Mouse (Mus musculus) liver, embryonic 12.5 days (tissue): Measurements from ENCODE around the gene Gm4871. TPM values are rescaled to one million over a fixed set of nuclear protein-coding genes. Genes with fewer than 3 reads are reported as not detected.
"Not testable (repeated sequence)": the region's sequence is repeated elsewhere in the genome, so short reads cannot be mapped to it uniquely, and the experiment has no call there.

ENCODE experiments used
- ATAC-seq: fragments of 200-750 bp; cut with Nextera tagmentation; 2 replicates; pipeline ENCODE4 v1.8.0; 2017; ENCODE audit warnings: moderate number of reproducible peaks, mild to moderate bottlenecking, moderate library complexity
- H3K27ac ChIP-seq: fragments of 300-500 bp; sonication (generic); 2 replicates; pipeline ENCODE4 v1.5.1; 2016; ENCODE audit warnings: mild to moderate bottlenecking
- H3K27me3 ChIP-seq: fragments of 300-500 bp; sonication (generic); replicated peaks from 2 replicates; pipeline ENCODE4 v1.6.1; 2016; ENCODE audit warnings: mild to moderate bottlenecking, moderate library complexity
- H3K36me3 ChIP-seq: fragments of 300-500 bp; sonication (generic); 2 replicates; pipeline ENCODE4 v1.6.1; 2016; ENCODE audit warnings: mild to moderate bottlenecking, moderate library complexity
- H3K4me1 ChIP-seq: fragments of 300-500 bp; sonication (generic); 2 replicates; pipeline ENCODE4 v1.6.1; 2016
- H3K4me2 ChIP-seq: fragments of 300-500 bp; sonication (generic); 2 replicates; pipeline ENCODE4 v1.6.1; 2016; ENCODE audit warnings: mild to moderate bottlenecking, moderate library complexity
- H3K4me3 ChIP-seq: fragments of 300-500 bp; sonication (generic); 2 replicates; pipeline ENCODE4 v1.5.1; 2016; ENCODE audit warnings: mild to moderate bottlenecking, moderate library complexity
- H3K9ac ChIP-seq: fragments of 300-500 bp; sonication (generic); 2 replicates; pipeline ENCODE4 v1.6.1; 2016; ENCODE audit warnings: mild to moderate bottlenecking, moderate library complexity
- H3K9me3 ChIP-seq: fragments of 300-500 bp; sonication (generic); replicated peaks from 2 replicates; pipeline ENCODE4 v1.6.1; 2016; ENCODE audit warnings: mild to moderate bottlenecking, moderate library complexity
- WGBS: fragments of 180-500 bp; shearing (Covaris S2); methylation state at CpG from one replicate; pipeline ENCODE4 v1.1.7; 2016; ENCODE audit not compliant: insufficient replicate concordance; 5-methylcytosine and 5-hydroxymethylcytosine counted together
- polyA plus RNA-seq: library from polyadenylated mRNA; unstranded; fragments of >200 nt; fragmentation: Nextera tagmentation; extraction: Ambion mirVana; gene quantifications from 2 replicates; pipeline ENCODE4 v1.2.1, GENCODE M21; 2016

Gm4871 gene
- polyA plus RNA-seq, 1 experiment from 2014 or later = not detected

GRCm38 (mm10) chr5:145041628-145042027, 9.1 kb upstream of the Gm4871 start:
- Histone ChIP-seq H3K4me3 (no peak overlapping the region), H3K27ac (no peak overlapping the region), H3K9me3 (no peaks in the 10 kb centered on the region), H3K4me1 (no peaks in the 10 kb centered on the region), H3K9ac (no peak overlapping the region), H3K36me3 (no peaks in the 10 kb centered on the region), H3K27me3 (no peaks in the 10 kb centered on the region), H3K4me2 (no peak overlapping the region)
- ATAC-seq = no peak
- 35% methylated on average over 4 of the region's 4 CpGs for WGBS

- not testable (repeated sequence) for H3K9me3 ChIP-seq, H3K36me3 ChIP-seq, ATAC-seq, H3K27ac ChIP-seq, H3K27me3 ChIP-seq, H3K4me1 ChIP-seq, H3K9ac ChIP-seq, H3K4me3 ChIP-seq, H3K4me2 ChIP-seq
- 67% methylated on average over 1 of the region's 1 CpGs for WGBS
Observed at GRCm38 (mm10) chr5:145030476-145030875, 2.1 kb downstream of the Gm4871 start.

- H3K9me3 ChIP-seq, H3K27me3 ChIP-seq, ATAC-seq, H3K4me2 ChIP-seq, H3K36me3 ChIP-seq, H3K4me3 ChIP-seq, H3K4me1 ChIP-seq, H3K9ac ChIP-seq, H3K27ac ChIP-seq: not testable (repeated sequence)
- WGBS = 29% methylated on average over 1 of the region's 1 CpGs
Observed at GRCm38 (mm10) chr5:145020712-145021111, 11.8 kb downstream of the Gm4871 start.

- not testable (repeated sequence) for H3K4me1 ChIP-seq, H3K9me3 ChIP-seq, H3K4me2 ChIP-seq, H3K9ac ChIP-seq, H3K27me3 ChIP-seq, ATAC-seq, H3K27ac ChIP-seq, H3K36me3 ChIP-seq, H3K4me3 ChIP-seq
- WGBS = 30% methylated on average over 1 of the region's 1 CpGs
Observed at GRCm38 (mm10) chr5:145020254-145020653, 12.3 kb downstream of the Gm4871 start.

- H3K27ac ChIP-seq, ATAC-seq, H3K4me1 ChIP-seq, H3K4me2 ChIP-seq, H3K27me3 ChIP-seq, H3K36me3 ChIP-seq, H3K4me3 ChIP-seq, H3K9me3 ChIP-seq, H3K9ac ChIP-seq: not testable (repeated sequence)
- whole genome bisulfite sequencing = 20% methylated on average over 2 of the region's 2 CpGs
Observed at GRCm38 (mm10) chr5:145016761-145017160, 15.8 kb downstream of the Gm4871 start.

- ATAC-seq = no peak
Observed at GRCm38 (mm10) chr5:145014278-145014677, 18.3 kb downstream of the Gm4871 start.

GRCm38 (mm10) chr5:145008878-145009659, 23.5 kb downstream of the Gm4871 start:
- Histone ChIP-seq H3K27me3 (no peaks in the 10 kb centered on the region), H3K4me1 (peaks cover 10% of the 10 kb centered on the region; the same call in 1 of the 2 replicates), H3K4me2 (no peak overlapping the region), H3K9me3 (no peaks in the 10 kb centered on the region), H3K36me3 (no peaks in the 10 kb centered on the region), H3K27ac (no peak overlapping the region), H3K4me3 (no peak overlapping the region), H3K9ac (no peak overlapping the region)
- 65% methylated on average over 15 of the region's 15 CpGs for WGBS
- no peak for ATAC-seq

More at GRCm38 (mm10) chr5:145014278-145014677, 18.3 kb downstream of the Gm4871 start:
- 60% methylated on average over 1 of the region's 1 CpGs for WGBS
- H3K9me3 ChIP-seq = no peaks in the 10 kb centered on the region
- H3K4me1 ChIP-seq = no peaks in the 10 kb centered on the region
- H3K4me3 ChIP-seq = no peak overlapping the region
- H3K4me2 ChIP-seq = no peak overlapping the region
- H3K27ac ChIP-seq = no peak overlapping the region
- H3K9ac ChIP-seq = no peak overlapping the region
- H3K36me3 ChIP-seq = no peaks in the 10 kb centered on the region
- no peaks in the 10 kb centered on the region for H3K27me3 ChIP-seq

GRCm38 (mm10) chr5:145005596-145005995, 27.0 kb downstream of the Gm4871 start:
- Histone ChIP-seq H3K9ac (no peak overlapping the region), H3K4me3 (no peak overlapping the region), H3K4me1 (peaks cover 10% of the 10 kb centered on the region; the same call in 1 of the 2 replicates), H3K4me2 (no peak overlapping the region), H3K36me3 (no peaks in the 10 kb centered on the region), H3K9me3 (no peaks in the 10 kb centered on the region), H3K27me3 (no peaks in the 10 kb centered on the region), H3K27ac (no peak overlapping the region)
- ATAC-seq = no peak
- 66% methylated on average over 6 of the region's 6 CpGs for WGBS

GRCm38 (mm10) chr5:145004495-145004894, 28.1 kb downstream of the Gm4871 start:
- Histone ChIP-seq H3K27me3 (no peaks in the 10 kb centered on the region), H3K9ac (no peak overlapping the region), H3K4me1 (peaks cover 10% of the 10 kb centered on the region; the same call in 1 of the 2 replicates), H3K27ac (no peak overlapping the region), H3K4me3 (no peak overlapping the region), H3K9me3 (no peaks in the 10 kb centered on the region), H3K4me2 (no peak overlapping the region), H3K36me3 (no peaks in the 10 kb centered on the region)
- peak; percentile 67 for ATAC-seq
- WGBS = 45% methylated on average over 9 of the region's 9 CpGs

GRCm38 (mm10) chr5:145003362-145003761, 29.2 kb downstream of the Gm4871 start:
- WGBS = 59% methylated on average over 3 of the region's 3 CpGs
- Histone ChIP-seq H3K27ac (no peak overlapping the region), H3K36me3 (no peaks in the 10 kb centered on the region), H3K4me2 (no peak overlapping the region), H3K27me3 (no peaks in the 10 kb centered on the region), H3K9ac (no peak overlapping the region), H3K4me3 (no peak overlapping the region), H3K9me3 (no peaks in the 10 kb centered on the region), H3K4me1 (peaks cover 10% of the 10 kb centered on the region; the same call in 1 of the 2 replicates)
- no peak for ATAC-seq

- H3K27me3 ChIP-seq = no peaks in the 10 kb centered on the region
- H3K36me3 ChIP-seq = no peaks in the 10 kb centered on the region
- H3K27ac ChIP-seq = no peak overlapping the region
- H3K9ac ChIP-seq = no peak overlapping the region
- H3K4me3 ChIP-seq = no peak overlapping the region
- 32% methylated on average over 2 of the region's 2 CpGs for WGBS
- H3K9me3 ChIP-seq = no peaks in the 10 kb centered on the region
- ATAC-seq = no peak
- H3K4me2 ChIP-seq = no peak overlapping the region
- no peaks in the 10 kb centered on the region for H3K4me1 ChIP-seq
Observed at GRCm38 (mm10) chr5:144998491-144998890, 34.1 kb downstream of the Gm4871 start.

GRCm38 (mm10) chr5:144990481-144990880, 42.1 kb downstream of the Gm4871 start:
- Histone ChIP-seq H3K4me3 (no peak overlapping the region), H3K4me2 (no peak overlapping the region), H3K9ac (no peak overlapping the region), H3K4me1 (peaks cover 6% of the 10 kb centered on the region), H3K27me3 (no peaks in the 10 kb centered on the region), H3K27ac (no peak overlapping the region), H3K36me3 (no peaks in the 10 kb centered on the region), H3K9me3 (no peaks in the 10 kb centered on the region)
- 72% methylated on average over 5 of the region's 5 CpGs for WGBS
- no peak for ATAC-seq

GRCm38 (mm10) chr5:144990051-144990450, 42.5 kb downstream of the Gm4871 start:
- WGBS = 54% methylated on average over 2 of the region's 2 CpGs
- Histone ChIP-seq H3K4me2 (no peak overlapping the region), H3K9ac (no peak overlapping the region), H3K27ac (no peak overlapping the region), H3K27me3 (no peaks in the 10 kb centered on the region), H3K4me1 (peaks cover 6% of the 10 kb centered on the region), H3K4me3 (no peak overlapping the region), H3K36me3 (no peaks in the 10 kb centered on the region), H3K9me3 (no peaks in the 10 kb centered on the region)
- no peak for ATAC-seq
